Mouse (Mus musculus) cerebellum, adult 11 months (tissue): ENCODE results near the gene Krtap2-4.
A peak's percentile ranks its signal among the peaks of the same experiment; 100 is the strongest.

Experiments
- DNase-seq: peaks from one replicate; pipeline ENCODE4 v3.0.0; 2022

Gene Krtap2-4

DNA sequence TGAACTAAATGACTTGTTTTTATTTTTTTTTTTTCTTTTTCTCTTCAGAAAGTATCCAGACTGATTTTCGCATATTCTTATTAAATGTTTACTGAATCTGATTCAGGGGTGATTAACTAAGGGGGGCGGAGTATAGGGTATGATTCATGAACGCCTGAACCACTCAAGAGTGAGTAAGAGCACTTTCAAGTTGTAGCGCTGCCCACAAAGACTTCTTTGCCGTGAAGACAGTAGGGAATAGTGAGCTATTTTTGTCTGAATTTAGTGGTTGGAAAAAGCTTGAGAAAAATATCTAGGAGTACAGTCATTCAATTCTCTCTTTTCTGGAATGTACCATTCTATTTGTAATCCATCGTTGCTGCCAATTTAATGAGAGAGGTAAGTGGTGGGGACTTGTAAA, 33.1 kb downstream of the Krtap2-4 start:
- no peak for DNase-seq

DNA sequence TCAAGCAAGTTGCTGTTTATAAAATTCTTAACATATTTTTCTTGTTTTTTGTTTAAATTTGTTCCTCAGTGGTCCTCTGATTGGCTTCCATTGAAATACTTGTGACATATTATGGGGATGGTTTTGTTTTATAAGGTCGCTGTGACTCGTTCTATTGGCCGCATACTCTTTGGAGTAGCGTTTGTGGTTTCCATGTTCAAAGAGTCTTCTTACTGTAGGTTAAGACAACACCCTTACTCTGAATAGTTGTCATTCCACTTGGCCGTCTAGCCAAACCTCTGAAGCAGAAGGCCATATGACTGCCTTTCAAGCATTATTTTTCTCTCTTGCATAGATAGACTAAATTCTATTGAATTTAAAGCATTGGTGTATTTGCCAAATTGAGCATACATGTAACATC, 33.6 kb downstream of the Krtap2-4 start:
- no peak for DNase-seq

DNA sequence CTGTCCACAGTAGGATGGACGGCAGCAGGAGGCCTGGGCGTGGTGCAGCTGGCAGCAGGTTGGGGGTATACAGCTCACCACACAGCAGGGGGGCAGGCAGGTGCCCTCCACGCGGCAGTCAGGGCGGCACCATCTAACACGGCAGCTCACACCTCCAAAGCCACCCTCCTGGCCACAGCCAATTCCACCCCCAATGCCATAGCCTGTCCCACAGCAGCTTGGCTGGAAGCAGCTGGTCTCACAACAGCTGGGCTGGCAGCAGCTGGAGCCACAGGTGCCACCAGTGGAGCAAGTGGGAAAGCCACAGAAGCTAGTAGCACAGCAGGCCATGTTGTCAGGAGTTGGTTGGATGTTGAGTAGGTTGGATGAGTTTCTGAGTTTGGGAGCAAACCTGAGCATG, 34.0 kb downstream of the Krtap2-4 start, which contains the start of gene Krtap1-5:
Gene Krtap1-5, minus strand, starts transcription at position 381 of the 400 bp plus-strand sequence.
- no peak for DNase-seq

DNA sequence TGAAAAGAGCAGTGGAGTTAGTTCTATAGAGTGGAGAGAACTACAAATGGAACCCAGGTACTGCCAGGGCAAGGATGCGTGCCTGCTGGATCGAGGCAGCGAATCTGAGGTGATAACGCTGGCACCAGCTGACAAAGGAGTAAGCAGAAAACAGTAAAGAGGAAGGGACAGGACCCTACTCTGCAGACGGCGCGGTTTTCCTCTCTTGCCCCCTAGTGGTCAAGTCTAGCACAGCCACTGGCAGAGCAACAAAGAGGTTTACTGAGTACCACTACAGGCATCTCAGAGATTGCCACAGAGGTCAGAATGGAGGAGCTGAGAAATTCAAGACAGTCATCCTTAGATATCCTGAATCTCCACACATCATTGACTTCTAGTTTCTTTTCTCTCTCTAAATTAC, 40.5 kb downstream of the Krtap2-4 start:
- DNase-seq = peak; percentile 28

DNA sequence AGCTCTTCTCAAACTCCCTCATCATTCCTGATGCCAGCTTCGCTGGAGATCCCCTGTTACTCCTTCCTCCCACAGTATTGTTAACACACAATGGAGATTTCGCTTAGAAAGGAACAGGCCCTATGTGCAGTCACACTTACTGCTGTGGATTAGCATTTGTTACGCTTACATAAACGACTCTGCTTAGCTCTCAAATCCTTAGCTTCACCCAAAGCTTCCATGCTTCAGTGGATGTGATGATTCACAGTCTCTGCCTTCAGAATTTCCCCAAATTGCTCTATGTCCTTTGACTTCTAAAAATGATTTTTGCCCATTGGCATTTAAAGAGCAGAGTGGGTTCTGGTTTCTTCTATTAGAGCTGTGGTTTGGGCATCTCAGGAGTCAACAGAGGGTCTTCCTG, 41.5 kb downstream of the Krtap2-4 start:
- no peak for DNase-seq

DNA sequence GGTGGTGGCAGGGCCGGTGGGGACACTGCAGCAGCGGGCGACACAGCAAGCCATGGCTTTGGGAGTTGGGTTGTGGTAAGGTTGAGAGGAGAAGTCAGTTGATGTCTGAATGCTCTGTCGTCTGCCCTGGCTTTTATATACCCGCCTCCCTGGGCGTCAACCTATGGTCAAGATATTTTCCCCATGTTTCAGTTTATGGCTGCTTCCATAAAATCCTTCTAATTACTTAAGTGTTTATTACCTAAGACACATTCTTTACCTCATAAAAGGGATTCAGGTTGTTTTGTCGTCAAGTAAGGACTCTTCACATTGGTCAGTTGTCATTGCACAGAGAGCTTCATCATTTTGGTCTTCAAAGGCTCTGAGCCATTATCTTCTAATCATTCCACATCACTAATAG, 48.1 kb downstream of the Krtap2-4 start, which contains the start of gene Krtap3-1:
Gene Krtap3-1, minus strand, starts transcription at position 101 of the 400 bp plus-strand sequence.
- DNase-seq = no peak
